Mouse (Mus musculus): ENCODE measurements around the gene Mturn.

The Mturn gene

DNA sequence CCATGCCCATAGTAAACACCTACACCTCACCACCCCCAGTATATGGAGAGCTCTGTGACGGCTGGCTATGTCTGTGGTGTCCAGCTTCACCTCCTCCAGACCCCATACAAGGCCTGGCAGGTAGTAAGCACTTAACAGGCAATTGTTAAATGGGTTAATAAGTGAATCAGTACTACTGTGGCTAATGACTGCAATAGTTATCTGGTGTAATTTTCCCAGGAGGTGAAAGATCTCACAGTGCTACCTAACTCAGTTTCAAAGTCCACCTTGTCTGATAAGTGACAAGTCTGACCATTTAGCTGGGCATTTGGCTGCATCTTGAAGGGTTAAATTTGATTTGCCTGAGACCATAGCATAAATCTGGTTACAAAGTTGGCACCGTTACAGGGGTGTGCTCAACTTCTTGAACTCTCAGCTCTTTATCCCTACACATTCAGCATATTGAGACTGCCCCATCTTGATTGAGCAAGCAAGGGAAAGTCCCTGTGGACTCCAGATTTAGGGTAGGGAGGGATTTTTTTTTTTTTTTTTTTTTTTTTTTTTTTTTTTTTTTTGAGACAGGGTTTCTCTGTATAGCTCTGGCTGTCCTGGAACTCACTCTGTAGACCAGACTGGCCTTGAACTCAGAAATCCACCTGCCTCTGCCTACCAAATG is 48.2 kb downstream of the Mturn start:
- in situ Hi-C loops (cut with MboI, MseI), result loop anchor here (5.0 kb wide), 1 partner anchor 83 kb away; no protein-coding TSS in a partner anchor

DNA sequence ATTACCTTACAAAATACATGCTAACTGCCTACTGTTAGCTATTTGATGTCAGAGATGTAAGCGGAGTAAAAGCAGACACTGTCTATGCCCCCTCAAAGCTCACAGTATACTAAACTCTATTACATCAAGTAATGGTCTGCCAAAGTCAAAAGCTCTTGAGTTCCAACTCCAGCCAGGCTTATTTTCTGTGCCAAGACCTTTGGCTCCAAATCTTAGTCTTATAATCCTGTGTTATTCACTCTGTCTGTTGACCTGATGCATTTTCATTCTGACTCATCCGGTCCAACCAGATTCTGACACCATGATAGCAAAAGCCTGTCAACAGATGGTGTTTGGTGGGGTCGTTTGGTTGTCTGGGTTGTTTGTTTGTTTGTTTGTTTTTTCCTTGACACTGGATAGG is 50.3 kb downstream of the Mturn start:
- in situ Hi-C loops (cut with MboI, MseI), result loop anchor here (5.0 kb wide), 1 partner anchor 81 kb away; no protein-coding TSS in a partner anchor

DNA sequence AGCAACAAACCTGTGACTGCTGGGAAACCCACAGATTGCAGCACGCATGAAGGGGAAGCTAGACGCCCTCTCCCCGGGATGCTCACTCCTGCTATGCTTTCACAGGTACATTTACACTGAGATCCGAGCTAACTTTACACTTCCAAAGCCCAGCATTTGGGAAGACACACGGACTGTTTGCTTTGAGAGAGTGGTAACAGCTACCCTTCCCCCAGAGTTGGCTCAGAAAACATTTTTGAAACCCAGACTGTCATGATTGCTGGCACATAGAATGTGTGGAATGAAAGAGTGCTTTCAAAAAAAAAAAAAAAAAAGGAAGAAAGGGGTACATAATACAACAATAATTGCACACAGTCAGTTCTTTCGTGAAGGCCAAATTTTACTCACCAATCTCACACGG is 51.3 kb downstream of the Mturn start:
- in situ Hi-C loops (cut with MboI, MseI), result loop anchor here (5.0 kb wide), 1 partner anchor 80 kb away; no protein-coding TSS in a partner anchor

DNA sequence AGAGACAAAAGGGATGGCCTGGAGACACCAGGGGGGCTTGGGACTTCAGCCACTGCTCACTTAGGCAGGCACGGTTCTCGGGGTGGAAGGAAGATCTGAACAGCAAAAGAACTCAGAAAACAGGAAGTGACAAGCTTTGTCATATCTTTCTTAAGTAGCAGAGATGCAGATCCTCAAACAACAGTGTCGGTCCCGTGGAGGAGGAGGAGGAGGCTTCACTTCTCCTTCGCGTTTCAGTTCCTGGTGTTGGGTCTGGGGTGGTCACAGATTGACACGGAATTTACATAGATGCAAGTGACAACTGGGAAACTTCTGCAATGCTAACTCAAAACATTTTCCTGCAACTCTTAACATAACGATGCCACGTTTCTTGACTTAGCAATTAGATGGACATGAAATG is 54.7 kb downstream of the Mturn start:
- in situ Hi-C loops (cut with MboI, MseI), result no loop called here

DNA sequence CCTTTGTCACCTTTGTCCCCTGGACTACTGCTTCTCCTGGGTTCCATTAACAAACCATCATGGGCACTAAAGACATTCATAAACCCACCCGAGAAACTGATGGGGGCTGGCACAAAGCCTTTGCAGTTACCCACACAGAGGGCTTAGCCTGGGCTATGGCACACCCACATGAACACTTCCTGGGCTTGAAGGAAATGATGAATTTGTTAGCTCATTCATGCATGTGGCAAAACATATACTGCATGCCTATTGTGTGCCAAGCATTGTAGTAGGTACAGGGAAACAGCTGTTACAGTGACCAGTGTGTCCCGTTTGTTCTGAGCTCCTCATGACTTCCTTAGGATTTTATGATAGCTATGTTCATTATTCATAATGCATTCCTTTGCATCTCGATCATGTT is 55.8 kb downstream of the Mturn start:
- in situ Hi-C loops (cut with MboI, MseI), result no loop called here

DNA sequence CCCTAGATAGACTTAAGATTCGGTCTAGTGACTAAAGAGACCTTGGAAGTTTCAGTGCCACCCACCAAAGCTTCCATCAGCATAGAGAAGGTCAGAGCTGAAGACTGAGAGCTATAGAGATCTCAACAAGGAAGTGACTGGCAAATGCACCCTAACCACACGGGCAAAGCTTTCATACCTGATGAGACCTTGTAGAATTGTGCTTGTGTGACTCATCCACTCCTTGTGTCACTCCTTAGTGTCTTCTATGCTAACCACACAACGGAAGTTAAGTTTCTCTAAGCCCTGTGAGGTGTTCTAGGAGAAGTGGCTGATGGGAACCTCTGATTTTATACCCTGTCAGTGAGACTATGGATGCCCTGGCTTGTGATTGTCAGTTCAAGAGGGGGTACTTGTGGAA is 56.3 kb downstream of the Mturn start:
- in situ Hi-C loops (cut with MboI, MseI), result no loop called here

DNA sequence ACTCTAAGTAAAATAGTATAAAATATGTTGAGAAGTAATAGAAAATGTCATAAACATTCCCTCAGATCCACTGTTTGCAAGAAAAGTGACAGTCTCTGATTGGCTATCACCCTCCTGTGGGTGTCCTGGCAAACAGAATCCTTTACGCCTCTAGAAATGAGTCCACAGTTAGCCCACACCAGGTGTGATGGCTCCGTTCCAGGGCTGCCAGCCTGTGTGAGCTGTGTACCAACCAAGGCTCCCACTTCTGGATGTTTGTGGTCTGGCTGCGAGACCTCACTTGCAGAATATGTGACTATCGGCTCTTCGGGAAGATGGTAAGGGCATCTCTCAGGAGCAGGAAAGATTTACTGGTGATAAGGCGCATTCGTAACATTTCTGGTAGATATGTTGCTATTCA is 67.6 kb downstream of the Mturn start:
- in situ Hi-C loops (cut with MboI, MseI), result no loop called here

DNA sequence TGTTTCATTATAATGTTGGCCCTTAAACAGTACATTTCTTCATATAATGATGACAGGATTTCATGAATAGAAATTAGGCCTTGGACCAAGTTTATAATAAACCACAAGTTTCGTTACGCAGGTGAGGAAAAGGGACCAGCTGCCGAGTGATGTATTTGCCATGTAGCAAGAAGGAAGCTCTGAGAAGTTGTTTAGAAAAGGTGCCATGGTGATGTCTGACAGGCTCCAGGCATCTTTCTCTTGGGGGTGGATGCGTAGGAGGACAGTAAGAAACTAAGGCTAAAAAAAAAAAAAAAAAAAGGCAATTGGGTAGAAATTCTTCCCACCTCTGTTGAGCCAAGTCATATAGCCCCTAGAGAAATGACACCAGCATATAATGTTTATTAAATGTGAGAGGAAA is 70.2 kb downstream of the Mturn start:
- in situ Hi-C loops (cut with MboI, MseI), result no loop called here

DNA sequence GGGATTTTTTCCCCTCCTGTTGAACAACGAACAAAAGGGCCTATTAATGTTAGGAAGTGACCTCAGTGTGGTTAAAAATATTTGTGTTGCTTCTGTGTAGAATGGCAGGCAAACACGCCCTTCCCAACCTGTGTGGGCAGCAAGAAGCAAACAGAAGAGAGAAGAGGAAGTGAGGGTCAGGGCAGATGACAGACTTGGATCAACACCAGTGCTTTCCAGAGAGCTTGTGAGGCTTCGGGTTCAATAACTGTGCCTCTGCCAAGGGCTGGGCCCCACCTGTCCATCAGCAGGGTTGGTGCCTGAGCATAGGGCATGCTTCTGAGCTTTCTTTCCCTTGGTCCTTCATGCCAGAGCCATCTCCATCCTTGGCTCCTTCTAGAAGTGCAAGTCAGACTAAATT is 70.7 kb downstream of the Mturn start:
- in situ Hi-C loops (cut with MboI, MseI), result no loop called here

All from T-helper 2 cell (primary cell).